Mouse (Mus musculus): Measurements from ENCODE around the gene Pdia5.

DNA sequence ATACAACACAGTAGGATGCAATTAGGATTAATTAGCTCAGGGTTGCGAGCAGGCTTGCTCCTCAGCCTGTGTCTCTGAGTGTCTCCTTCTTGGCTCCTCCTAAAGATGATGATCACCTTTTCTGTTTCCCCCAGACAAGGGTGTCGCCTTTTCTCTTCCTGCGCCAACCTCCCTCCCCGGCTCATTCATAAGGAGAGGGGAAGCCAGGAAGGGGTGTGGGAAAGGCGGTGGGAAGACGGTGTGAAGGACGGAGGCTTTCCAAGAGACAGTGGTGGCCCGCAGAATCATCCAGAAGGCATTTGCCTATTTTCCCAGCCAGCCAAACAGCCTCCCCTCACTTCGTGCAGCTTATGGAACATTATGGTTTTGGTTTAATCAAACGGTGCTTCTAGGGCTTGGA is 48.4 kb upstream of the Pdia5 start:
- TF ChIP-seq CTCF (IDR thresholded peaks at IDR 0.05; ENCODE audit: control insufficient read depth, insufficient read depth, insufficient read length) (no peak), MYOD1 (IDR thresholded peaks at IDR 0.05; ENCODE audit: control insufficient read depth, insufficient read length, low read depth) (no peak), MYOG (IDR thresholded peaks at IDR 0.05; ENCODE audit: control insufficient read depth, extremely low read depth, insufficient read length) (no peak), MAX (IDR thresholded peaks at IDR 0.05) (no peak)

Measured in C2C12 (cell line).